9 mouse cellular contexts compared by ENCODE assay signal in the genomic region with DNA sequence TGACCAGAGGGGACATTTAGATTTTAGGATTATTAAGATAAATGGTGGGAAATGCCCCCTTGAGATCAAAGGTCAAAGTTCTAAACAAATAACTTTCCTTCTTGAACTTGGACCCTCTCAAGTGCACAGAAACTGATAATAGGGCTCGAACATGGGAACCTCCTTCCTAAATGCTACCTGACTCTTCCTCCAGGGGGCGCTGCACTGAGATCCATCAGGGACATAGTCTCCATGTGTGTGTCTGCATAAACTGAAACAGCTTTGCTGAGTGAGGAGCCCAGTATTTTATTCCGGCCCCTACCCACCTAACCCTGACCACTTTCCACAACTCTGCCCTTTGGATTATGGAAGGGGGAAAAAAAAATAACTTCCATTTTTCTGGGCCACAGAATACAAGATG.
DNase-seq lines count a peak whose midpoint lies in the region; ATAC-seq lines count a peak whose summit lies in the region.
"Had no signal": no experiment of that assay in that cellular context is flagged by ENCODE, and none has a peak within 500 bp of the region (broad histone marks: within the 10 kb centered on the region; RNA-seq: fewer than 3 reads in every experiment).

No protein-coding gene starts in this region.

- no peak overlapping the region for H3K27ac ChIP-seq in midbrain, embryonic 13.5 days
- H3K27ac ChIP-seq: heart, embryonic 13.5 days had no signal

- no peaks in the 10 kb centered on the region for H3K4me1 ChIP-seq in midbrain, embryonic 13.5 days (replicated peaks)

- no peak for ATAC-seq in midbrain, embryonic 13.5 days

- H3K4me3 ChIP-seq in midbrain, embryonic 13.5 days (replicated peaks): no peak overlapping the region
- H3K4me3 ChIP-seq: heart, embryonic 13.5 days had no signal

- 60% methylated on average over 3 of the region's 3 CpGs for WGBS in midbrain, embryonic 13.5 days

- no peaks in the 10 kb centered on the region for H3K27me3 ChIP-seq in midbrain, embryonic 13.5 days
- H3K27me3 ChIP-seq: heart, embryonic 13.5 days had no signal

- no peaks in the 10 kb centered on the region for H3K9me3 ChIP-seq in midbrain, embryonic 13.5 days
- H3K9me3 ChIP-seq: heart, embryonic 13.5 days had no signal

- peak; percentile 14 to 39 for DNase-seq in cerebellum, postnatal 14 days
- DNase-seq in cerebellum, adult 11-12 months: no peak
- peak; percentile 19 for DNase-seq in left cerebral cortex, postnatal 4 days
- no peak for DNase-seq in left cerebral cortex, postnatal 25 days (ENCODE audit: low spot score in 2 of 2)
- DNase-seq in adrenal gland, postnatal 36 days: peak; percentile 35 to 50
- peak; percentile 51 for DNase-seq in lung, postnatal 14 days
- DNase-seq in left cerebral cortex, adult 9 months (ENCODE audit: low spot score in 2 of 2): no peak

- intact Hi-C loops in left cerebral cortex, postnatal 4 days (cut with DNase I): no loop called here
- intact Hi-C loops in left cerebral cortex, postnatal 25 days (cut with DNase I): no loop called here

- H3K4me2 ChIP-seq in midbrain, embryonic 13.5 days (replicated peaks): no peak overlapping the region
- H3K4me2 ChIP-seq: heart, embryonic 13.5 days had no signal

- H3K9ac ChIP-seq in midbrain, embryonic 13.5 days (replicated peaks): no peak overlapping the region
- H3K9ac ChIP-seq: heart, embryonic 13.5 days had no signal

- H3K36me3 ChIP-seq in midbrain, embryonic 13.5 days: 0 out of 2 replicates have a peak, but pooled peaks cover 3% of the 10 kb centered on the region

Comparison
In these comparisons a context has a peak if more than half of its experiments do, and no peak if none do; other contexts are left out.
1. DNase-seq: peak in cerebellum, postnatal 14 days (2 of 2), left cerebral cortex, postnatal 4 days (single experiment), adrenal gland, postnatal 36 days (2 of 2) and lung, postnatal 14 days (single experiment); none in cerebellum, adult 11-12 months (single experiment), left cerebral cortex, postnatal 25 days (0 of 2) and left cerebral cortex, adult 9 months (0 of 2).